Mouse (Mus musculus): Measurements from ENCODE around the gene Taok1. TPM values are rescaled to one million over a fixed set of nuclear protein-coding genes. Genes with fewer than 3 reads are reported as not detected.

Taok1 gene
- polyA plus RNA-seq, 1 experiment = 6.9 TPM

GRCm38 (mm10) chr11:77506941-77507340, 100.7 kb downstream of the Taok1 start:
- TF ChIP-seq POLR2A (IDR thresholded peaks at IDR 0.05; ENCODE audit: low read depth, low read length) (no peak), CTCF (conservative IDR thresholded peaks at IDR 0.05; ENCODE audit: insufficient read depth, insufficient read length, low read depth, low read length) (no peak)
- Histone ChIP-seq H3K27me3 (replicated peaks; ENCODE audit: control insufficient read depth, insufficient read depth, low read length) (no peaks in the 10 kb centered on the region), H3K4me3 (ENCODE audit: insufficient read depth, low read depth, low read length) (no peak overlapping the region), H3K27ac (ENCODE audit: insufficient read depth, low read depth, low read length) (no peak overlapping the region), H3K4me1 (ENCODE audit: control insufficient read depth, insufficient read depth, low read length) (peaks cover 7% of the 10 kb centered on the region), H3K36me3 (ENCODE audit: control insufficient read depth, insufficient read depth, low read length) (no peaks in the 10 kb centered on the region; the same call in 1 of the 2 replicates)
- 89% methylated on average over 6 of the region's 6 CpGs for WGBS
- no peak for DNase-seq

- TF ChIP-seq CTCF (conservative IDR thresholded peaks at IDR 0.05; ENCODE audit: insufficient read depth, insufficient read length, low read depth, low read length) (no peak), POLR2A (IDR thresholded peaks at IDR 0.05; ENCODE audit: low read depth, low read length) (no peak)
- no peaks in the 10 kb centered on the region for H3K27me3 ChIP-seq (replicated peaks; ENCODE audit: control insufficient read depth, insufficient read depth, low read length)
- H3K4me3 ChIP-seq (ENCODE audit: insufficient read depth, low read depth, low read length) = no peak overlapping the region
- 32% methylated on average over 14 of the region's 14 CpGs for WGBS
- DNase-seq = peak; percentile 88
- H3K4me1 ChIP-seq (ENCODE audit: control insufficient read depth, insufficient read depth, low read length) = peaks cover 7% of the 10 kb centered on the region
- no peak overlapping the region for H3K27ac ChIP-seq (ENCODE audit: insufficient read depth, low read depth, low read length)
- H3K36me3 ChIP-seq (ENCODE audit: control insufficient read depth, insufficient read depth, low read length) = no peaks in the 10 kb centered on the region; the same call in 1 of the 2 replicates
Observed at GRCm38 (mm10) chr11:77506273-77506672, 101.3 kb downstream of the Taok1 start.

GRCm38 (mm10) chr11:77505291-77505980, 102.2 kb downstream of the Taok1 start:
- DNase-seq = no peak
- H3K27me3 ChIP-seq (replicated peaks; ENCODE audit: control insufficient read depth, insufficient read depth, low read length) = no peaks in the 10 kb centered on the region
- H3K36me3 ChIP-seq (ENCODE audit: control insufficient read depth, insufficient read depth, low read length) = no peaks in the 10 kb centered on the region; the same call in 1 of the 2 replicates
- no peak for TF ChIP-seq CTCF (conservative IDR thresholded peaks at IDR 0.05; ENCODE audit: insufficient read depth, insufficient read length, low read depth, low read length)
- TF ChIP-seq POLR2A (IDR thresholded peaks at IDR 0.05; ENCODE audit: low read depth, low read length) = no peak
- no peak overlapping the region for H3K27ac ChIP-seq (ENCODE audit: insufficient read depth, low read depth, low read length)
- no peak overlapping the region for H3K4me3 ChIP-seq (ENCODE audit: insufficient read depth, low read depth, low read length)
- H3K4me1 ChIP-seq (ENCODE audit: control insufficient read depth, insufficient read depth, low read length) = peaks cover 7% of the 10 kb centered on the region
- WGBS = 72% methylated on average over 22 of the region's 22 CpGs

- no peak for DNase-seq
- no peak overlapping the region for H3K4me3 ChIP-seq (ENCODE audit: insufficient read depth, low read depth, low read length)
- H3K27me3 ChIP-seq (replicated peaks; ENCODE audit: control insufficient read depth, insufficient read depth, low read length) = no peaks in the 10 kb centered on the region
- WGBS = 91% methylated on average over 19 of the region's 19 CpGs
- H3K36me3 ChIP-seq (ENCODE audit: control insufficient read depth, insufficient read depth, low read length) = no peaks in the 10 kb centered on the region; the same call in 1 of the 2 replicates
- peaks cover 7% of the 10 kb centered on the region for H3K4me1 ChIP-seq (ENCODE audit: control insufficient read depth, insufficient read depth, low read length)
- H3K27ac ChIP-seq (ENCODE audit: insufficient read depth, low read depth, low read length) = no peak overlapping the region
- TF ChIP-seq CTCF (conservative IDR thresholded peaks at IDR 0.05; ENCODE audit: insufficient read depth, insufficient read length, low read depth, low read length) (no peak), POLR2A (IDR thresholded peaks at IDR 0.05; ENCODE audit: low read depth, low read length) (no peak)
Observed at GRCm38 (mm10) chr11:77504377-77504776, 103.2 kb downstream of the Taok1 start.

GRCm38 (mm10) chr11:77503511-77503910, 104.1 kb downstream of the Taok1 start:
- H3K4me1 ChIP-seq (ENCODE audit: control insufficient read depth, insufficient read depth, low read length) = peaks cover 8% of the 10 kb centered on the region
- no peaks in the 10 kb centered on the region; the same call in 1 of the 2 replicates for H3K36me3 ChIP-seq (ENCODE audit: control insufficient read depth, insufficient read depth, low read length)
- no peak overlapping the region for H3K4me3 ChIP-seq (ENCODE audit: insufficient read depth, low read depth, low read length)
- no peak for DNase-seq
- 68% methylated on average over 3 of the region's 3 CpGs for WGBS
- no peak for TF ChIP-seq CTCF (conservative IDR thresholded peaks at IDR 0.05; ENCODE audit: insufficient read depth, insufficient read length, low read depth, low read length)
- TF ChIP-seq POLR2A (IDR thresholded peaks at IDR 0.05; ENCODE audit: low read depth, low read length) = no peak
- H3K27ac ChIP-seq (ENCODE audit: insufficient read depth, low read depth, low read length) = no peak overlapping the region
- H3K27me3 ChIP-seq (replicated peaks; ENCODE audit: control insufficient read depth, insufficient read depth, low read length) = no peaks in the 10 kb centered on the region

GRCm38 (mm10) chr11:77502481-77502880, 105.1 kb downstream of the Taok1 start:
- TF ChIP-seq POLR2A (IDR thresholded peaks at IDR 0.05; ENCODE audit: low read depth, low read length) = no peak
- no peak for TF ChIP-seq CTCF (conservative IDR thresholded peaks at IDR 0.05; ENCODE audit: insufficient read depth, insufficient read length, low read depth, low read length)
- DNase-seq = no peak
- Histone ChIP-seq H3K27ac (ENCODE audit: insufficient read depth, low read depth, low read length) (no peak overlapping the region), H3K27me3 (replicated peaks; ENCODE audit: control insufficient read depth, insufficient read depth, low read length) (no peaks in the 10 kb centered on the region), H3K36me3 (ENCODE audit: control insufficient read depth, insufficient read depth, low read length) (no peaks in the 10 kb centered on the region; the same call in 1 of the 2 replicates), H3K4me3 (ENCODE audit: insufficient read depth, low read depth, low read length) (no peak overlapping the region), H3K4me1 (ENCODE audit: control insufficient read depth, insufficient read depth, low read length) (peaks cover 14% of the 10 kb centered on the region)
- 78% methylated on average over 6 of the region's 6 CpGs for WGBS

- H3K4me3 ChIP-seq (ENCODE audit: insufficient read depth, low read depth, low read length) = no peak overlapping the region
- no peak overlapping the region for H3K27ac ChIP-seq (ENCODE audit: insufficient read depth, low read depth, low read length)
- DNase-seq = no peak
- no peaks in the 10 kb centered on the region; the same call in 1 of the 2 replicates for H3K36me3 ChIP-seq (ENCODE audit: control insufficient read depth, insufficient read depth, low read length)
- TF ChIP-seq POLR2A (IDR thresholded peaks at IDR 0.05; ENCODE audit: low read depth, low read length) (no peak), CTCF (conservative IDR thresholded peaks at IDR 0.05; ENCODE audit: insufficient read depth, insufficient read length, low read depth, low read length) (no peak)
- no peaks in the 10 kb centered on the region for H3K27me3 ChIP-seq (replicated peaks; ENCODE audit: control insufficient read depth, insufficient read depth, low read length)
- H3K4me1 ChIP-seq (ENCODE audit: control insufficient read depth, insufficient read depth, low read length) = peaks cover 14% of the 10 kb centered on the region
- WGBS = 92% methylated on average over 4 of the region's 4 CpGs
Observed at GRCm38 (mm10) chr11:77501971-77502370, 105.6 kb downstream of the Taok1 start.
